Mouse (Mus musculus): ENCODE measurements at regions not wholly inside any gene's neighbourhood (a gene's known extent, or its start where the extent isn't known, plus 50 kb on each side); places are given as distances from the start of the nearest gene placed in this dataset.
A peak's percentile ranks its signal among the peaks of the same experiment; 100 is the strongest.

DNA sequence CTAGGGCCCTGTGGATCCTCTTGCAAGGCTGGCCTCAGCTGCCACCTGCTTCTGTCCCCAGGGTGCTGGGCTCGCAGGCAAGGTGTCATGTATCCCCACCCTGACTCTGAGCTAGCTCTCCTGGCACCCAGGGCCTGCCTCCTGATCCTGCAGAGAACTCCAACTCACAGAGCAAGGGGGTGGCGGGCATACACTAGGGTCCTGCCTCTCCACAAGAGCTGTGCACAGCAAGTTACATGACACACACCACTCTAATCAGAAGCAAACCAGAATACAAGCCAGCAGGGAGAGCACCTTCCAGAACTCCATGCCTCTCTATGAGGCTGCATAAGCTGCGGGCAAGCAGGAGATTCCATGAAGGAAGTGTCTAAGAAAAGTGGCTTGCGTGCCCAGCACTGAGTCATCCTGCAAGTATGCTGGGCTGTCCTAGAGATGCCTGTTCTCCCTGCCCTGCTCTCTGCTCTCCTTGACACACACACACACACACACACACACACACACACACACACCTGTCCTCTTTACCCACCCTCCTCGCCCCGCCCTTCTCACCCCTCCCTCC, 208.8 kb upstream of the Arid1b start:
- DNase-seq (ENCODE audit: low spot score in 2 of 2) = no peak

DNA sequence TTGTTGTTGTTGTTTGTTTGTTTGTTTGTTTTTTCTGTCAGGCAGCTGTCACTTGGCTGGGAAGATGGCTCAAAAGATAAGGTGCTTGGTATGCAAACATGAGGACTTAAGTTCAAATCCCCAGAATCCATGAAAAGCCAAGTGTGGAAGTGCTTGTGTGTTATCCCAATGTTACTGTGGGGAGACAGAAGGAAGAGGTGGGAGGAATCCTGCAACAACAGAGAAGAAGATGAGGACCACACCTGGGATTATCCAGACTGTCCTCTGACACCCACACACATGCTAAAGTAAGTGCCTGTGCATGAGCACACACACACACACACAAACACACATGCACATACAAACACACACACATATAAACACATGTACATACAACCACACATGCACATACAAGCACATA, 207.6 kb upstream of the Arid1b start:
- DNase-seq (ENCODE audit: low spot score in 2 of 2) = no peak

DNA sequence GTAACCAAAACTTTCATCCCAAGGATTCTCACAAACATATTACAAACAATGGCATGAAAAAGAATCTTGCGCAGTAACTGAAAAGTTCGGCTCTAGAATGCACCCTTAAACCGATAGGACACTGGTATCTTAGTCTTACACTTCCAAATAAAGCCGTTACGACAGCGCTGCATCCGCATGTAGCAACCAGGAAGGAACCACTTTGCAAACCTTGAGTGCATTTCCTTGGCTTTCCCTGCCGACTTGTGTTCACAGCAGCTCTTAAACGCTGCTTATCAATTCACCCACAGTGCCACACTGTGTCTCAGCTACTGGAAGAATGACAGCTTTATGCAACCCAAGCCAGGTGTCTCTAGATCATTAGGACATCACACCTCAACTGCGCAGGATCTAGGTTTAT, 202.3 kb upstream of the Arid1b start:
- no peak for DNase-seq (ENCODE audit: low spot score in 2 of 2)

DNA sequence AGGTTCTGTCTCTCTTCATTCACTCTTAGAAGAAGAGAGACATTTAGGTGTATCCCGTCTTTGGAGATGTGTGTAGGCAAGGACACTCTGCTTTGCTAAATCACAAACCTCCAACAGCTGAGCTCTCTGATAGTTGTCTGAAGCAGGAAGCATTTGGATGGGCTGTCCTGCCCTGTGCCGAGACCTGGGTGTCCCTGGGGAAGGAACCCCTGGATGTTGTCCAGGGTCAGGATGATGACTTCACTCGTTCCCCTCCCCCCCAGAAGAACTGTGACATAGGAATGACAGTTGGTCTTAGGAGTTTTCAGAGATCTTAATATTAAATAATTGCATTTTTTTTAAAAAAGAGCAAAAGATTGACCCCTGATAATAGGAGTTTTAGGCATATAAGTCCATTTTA, 197.9 kb upstream of the Arid1b start:
- no peak for DNase-seq (ENCODE audit: low spot score in 2 of 2)

DNA sequence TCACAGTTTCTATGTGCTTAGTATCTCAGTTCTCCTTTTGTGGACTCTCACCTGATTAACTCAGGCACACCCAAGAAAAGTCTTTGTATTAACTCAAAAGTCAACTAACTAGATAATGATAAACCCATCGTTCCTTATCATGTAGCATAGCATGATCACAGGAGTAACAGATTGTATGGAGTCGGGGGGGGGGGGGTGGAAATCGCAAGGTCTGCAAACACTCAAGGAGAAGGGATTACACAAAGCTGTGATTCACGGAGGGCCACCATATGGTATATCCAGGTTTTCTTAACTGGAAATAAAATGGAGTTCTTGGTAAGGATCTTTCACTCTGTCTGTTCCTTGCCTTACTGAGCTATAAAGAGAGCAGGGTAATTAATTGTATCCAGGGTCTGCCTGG, 190.1 kb upstream of the Arid1b start:
- no peak for DNase-seq (ENCODE audit: low spot score in 2 of 2)

DNA sequence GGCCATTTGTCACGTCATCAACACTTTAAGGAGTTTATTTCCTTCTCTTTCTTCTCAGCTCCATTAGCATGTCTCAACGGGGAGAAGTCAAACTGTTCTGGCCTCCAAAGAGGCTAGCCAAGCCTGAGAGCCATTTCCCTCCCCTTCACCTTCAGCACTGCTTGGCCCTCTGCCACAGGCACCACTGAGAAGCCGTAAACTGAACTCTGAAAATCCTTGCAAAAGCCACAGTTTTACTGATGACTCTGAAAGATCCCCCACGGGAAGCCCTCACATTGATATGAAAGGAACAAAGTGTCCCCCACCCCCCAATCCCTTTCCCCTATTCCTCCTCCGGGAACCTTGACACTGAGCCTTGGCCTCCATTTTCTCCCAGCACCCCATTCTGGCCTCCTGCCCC, 188.1 kb upstream of the Arid1b start:
- DNase-seq (ENCODE audit: low spot score in 2 of 2) = no peak

DNA sequence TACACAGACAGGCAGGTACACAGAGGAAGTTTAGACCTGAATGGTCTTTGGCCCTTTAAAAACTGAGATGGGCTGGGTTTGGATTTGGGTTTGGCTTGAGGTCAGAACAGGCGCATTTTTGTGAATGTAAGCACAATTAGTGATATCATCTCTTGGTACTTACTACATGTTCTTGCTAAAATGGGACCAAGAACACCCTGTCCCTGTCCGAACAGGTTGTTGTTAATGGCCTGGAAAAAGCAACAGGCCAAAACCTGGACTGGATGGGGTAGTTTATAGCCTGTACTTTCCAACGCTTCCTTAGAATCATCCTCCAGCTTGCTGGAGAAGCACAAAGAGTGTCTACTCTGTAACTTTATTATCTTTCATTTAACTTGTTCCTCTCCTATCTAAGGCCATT, 185.2 kb upstream of the Arid1b start:
- DNase-seq (ENCODE audit: low spot score in 2 of 2) = no peak

DNA sequence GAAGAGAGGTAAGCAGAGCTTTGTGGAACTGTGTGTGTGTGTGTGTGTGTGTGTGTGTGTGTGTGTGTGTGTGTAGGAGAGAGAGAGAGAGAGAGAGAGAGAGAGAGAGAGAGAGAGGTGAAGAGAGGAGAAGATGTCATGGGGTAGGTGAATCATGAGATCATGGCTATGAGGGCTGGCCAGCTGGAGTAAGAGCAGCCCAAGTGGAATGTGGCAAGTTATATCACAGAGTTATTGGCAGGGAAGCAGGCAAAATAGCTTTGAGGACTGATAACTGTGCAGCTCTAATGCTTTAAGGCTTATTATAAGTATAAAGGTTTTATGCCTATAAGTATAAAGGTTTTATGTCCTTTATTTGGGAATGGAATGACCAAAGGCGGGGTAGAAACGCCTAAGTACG, 180.9 kb upstream of the Arid1b start:
- DNase-seq (ENCODE audit: low spot score in 2 of 2) = no peak

DNA sequence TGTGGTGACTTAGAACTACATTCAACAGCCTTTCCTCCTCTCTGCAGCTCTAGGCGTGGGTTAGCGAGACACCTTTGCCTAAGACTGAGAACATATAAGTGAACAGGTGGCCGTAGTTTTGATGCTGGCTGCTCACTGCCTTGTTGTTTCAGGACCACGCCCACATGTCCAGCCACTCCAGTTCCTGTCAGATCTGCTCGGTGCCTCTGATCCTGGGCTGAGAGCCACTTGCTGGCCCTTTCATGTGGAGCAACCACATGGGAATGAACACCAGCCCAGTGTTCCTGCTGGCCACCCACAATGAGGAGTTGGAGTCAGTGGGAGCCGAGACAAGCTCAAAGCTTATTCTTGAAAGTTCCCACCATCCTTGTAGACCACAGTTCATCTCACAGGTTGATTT, 180.5 kb upstream of the Arid1b start:
- no peak for DNase-seq (ENCODE audit: low spot score in 2 of 2)

DNA sequence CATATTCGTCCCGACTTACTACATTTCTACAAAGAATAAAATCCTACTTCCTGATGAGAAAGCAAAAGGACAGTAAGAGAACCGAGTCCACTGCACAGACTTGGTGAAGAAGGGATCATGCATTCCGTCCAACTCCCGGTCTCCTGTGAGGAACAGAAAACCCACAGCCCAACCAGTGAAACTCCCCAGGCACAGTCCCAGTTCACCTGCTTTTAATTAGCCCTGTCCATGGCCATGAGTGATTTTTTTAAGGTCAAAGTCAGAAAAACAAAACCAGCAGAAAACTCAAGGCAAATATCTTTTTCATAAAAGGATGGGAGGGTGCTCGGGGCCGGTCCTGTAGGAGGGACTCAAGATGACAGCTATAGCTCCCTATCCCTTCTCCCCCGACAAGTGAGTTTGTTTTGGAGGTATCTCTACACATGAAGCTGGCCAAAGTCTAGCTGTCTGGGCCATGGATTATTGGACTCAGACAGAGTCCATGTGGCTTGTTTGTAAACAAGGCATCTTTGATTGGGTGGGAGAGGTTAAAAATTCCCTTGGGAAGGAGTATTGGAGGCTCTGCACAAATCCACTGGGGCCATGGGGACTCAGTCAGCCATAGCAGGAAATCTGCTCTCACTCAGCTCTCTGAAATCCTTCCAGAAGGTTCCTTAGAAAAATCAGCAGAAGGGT, 168.8 kb upstream of the Arid1b start:
- no peak for DNase-seq (ENCODE audit: low spot score in 2 of 2)

DNA sequence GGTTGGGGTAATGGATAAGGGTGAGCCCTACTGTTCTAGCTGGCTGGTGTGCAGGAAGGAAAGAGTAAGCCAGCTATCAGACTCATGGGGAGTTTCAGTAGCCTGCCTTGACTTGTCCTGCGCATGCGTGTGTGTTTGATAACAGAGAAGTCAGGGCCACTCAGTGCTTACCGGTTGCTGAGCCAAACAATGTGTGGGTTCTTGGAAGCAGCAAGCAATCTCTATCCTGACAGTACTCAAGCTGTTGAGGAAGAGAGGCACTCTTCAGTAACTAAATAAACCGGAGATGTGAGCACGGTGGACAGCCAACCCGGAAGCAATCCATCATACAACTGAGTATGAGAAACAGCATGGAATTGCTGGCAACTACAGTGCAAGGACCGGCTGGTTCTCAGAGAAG, 160.1 kb upstream of the Arid1b start:
- no peak for DNase-seq (ENCODE audit: low spot score in 2 of 2)

DNA sequence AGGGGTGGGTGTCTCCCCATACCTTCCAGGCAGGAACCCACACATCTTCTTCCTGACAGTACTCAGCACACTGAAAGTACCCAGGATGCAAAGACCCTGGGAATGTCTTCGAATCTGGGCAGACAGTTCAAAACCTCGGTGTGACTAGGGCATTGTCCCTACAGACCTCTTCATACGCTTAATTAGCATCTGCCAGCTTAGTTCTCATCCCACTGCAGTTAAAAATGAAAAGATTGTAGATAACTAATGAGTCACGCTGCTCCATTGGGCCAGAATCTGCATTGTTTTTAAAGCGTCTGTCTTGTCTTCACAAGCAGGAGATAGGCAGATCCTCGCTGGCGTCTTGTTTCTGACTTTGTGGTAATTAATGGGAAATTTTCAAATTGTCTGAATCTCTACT, 159.6 kb upstream of the Arid1b start:
- DNase-seq (ENCODE audit: low spot score in 2 of 2) = no peak

DNA sequence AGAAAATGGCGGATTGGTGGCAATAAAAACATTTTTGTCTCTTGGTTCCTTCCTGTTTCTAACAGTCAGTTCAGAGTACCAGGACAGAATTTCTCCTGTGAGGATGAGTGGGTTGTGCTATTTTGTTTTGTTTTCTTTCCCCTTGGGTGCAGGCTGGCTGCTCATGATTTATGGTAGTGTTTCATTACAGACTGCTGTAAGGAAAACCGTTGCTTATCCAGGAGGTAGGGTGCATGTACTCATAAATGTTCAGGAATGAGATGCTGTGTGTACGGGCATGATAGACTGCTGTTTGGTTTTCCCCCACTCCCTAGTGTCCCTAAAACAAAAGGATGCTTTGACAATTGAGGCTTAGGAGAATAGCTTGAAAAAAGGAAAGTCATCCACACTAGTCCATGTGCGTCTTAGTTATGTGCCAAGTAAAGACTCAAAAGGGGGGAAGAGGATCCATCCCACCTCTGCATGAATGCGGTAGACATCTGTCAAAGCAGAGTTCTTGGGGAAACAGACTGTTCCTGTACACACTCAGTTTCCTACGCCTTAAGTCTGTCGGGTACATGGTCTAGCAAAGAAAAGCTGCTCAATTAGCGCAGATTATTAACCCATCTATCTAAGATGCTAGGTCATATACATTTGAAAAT, 158.9 kb upstream of the Arid1b start:
- DNase-seq (ENCODE audit: low spot score in 2 of 2) = no peak

DNA sequence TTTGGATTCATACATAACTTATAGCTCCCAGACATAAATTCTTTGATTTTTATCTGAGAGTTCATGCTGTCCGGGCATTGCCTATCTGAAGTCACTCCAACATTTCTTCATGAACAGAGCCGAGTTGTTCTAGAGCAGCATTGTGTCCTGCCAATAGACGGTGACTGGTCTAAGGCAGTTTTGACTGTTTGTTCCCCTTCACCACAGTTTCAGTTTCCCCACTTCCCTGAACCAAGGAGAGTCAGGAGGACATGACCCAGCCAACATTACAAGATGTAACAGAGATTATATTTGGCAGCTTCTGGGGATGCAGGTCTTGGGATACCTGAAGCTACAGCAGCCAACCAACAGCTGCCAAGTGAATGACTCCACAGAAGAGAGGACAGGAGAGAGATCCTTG, 154.0 kb upstream of the Arid1b start:
- DNase-seq (ENCODE audit: low spot score in 2 of 2) = no peak

DNA sequence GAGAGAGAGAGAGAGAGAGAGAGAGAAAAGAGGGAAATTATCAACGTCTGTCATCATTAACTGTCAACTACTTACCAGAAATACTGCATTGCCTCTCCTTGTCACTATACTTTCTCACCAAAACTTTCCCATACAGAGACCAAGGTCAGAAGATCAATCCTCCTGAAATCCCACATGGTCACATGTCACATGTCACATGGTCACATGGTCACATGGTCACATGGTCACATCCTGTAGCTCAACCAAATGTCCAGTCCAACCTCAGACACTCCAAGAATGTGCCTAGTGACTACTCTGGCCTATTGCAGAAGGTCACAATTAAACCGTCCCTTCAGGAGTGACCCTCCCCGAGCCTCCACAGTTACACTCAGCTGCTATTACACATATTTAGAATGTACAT, 135.8 kb upstream of the Arid1b start:
- DNase-seq (ENCODE audit: low spot score in 2 of 2) = no peak

DNA sequence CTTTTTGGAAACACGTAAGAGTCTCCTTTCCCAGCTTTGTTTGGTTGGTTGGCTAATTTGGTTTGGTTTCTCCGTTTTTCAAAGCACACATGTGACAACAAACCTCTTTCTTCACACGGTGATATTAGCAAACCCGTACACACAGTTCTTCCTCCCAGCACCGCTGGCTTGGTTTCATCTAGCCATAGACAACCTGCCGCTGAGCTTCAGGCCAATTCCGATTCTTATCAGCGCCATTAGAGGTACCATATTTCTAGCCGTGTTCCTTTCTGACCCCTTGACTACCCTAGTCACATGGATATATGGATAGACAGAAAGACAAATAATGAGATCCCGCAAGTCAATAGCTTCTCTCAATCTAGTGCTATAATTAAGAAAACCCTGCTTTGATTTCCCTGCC, 129.2 kb upstream of the Arid1b start:
- no peak for DNase-seq (ENCODE audit: low spot score in 2 of 2)

DNA sequence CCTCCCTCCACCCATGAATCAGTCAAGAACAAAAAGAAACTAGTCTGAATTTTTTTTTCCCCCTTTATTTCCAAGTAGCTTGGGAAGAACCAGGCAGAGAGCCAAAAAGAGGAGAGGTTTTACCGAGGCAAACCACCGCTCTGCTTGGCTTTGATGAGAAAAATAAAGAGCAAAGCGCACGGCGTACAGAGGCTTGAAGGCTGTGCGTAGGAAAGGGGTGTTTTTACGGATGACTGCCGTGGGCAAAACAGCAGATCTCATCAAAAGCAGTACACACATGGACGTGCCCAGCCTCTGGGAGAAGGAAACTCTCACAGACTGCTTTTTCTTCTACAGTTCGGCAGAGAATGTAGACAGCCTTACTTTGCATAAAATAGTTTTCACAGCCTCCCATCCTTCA, 128.5 kb upstream of the Arid1b start:
- DNase-seq (ENCODE audit: low spot score in 2 of 2) = peak; percentile 24 to 35

DNA sequence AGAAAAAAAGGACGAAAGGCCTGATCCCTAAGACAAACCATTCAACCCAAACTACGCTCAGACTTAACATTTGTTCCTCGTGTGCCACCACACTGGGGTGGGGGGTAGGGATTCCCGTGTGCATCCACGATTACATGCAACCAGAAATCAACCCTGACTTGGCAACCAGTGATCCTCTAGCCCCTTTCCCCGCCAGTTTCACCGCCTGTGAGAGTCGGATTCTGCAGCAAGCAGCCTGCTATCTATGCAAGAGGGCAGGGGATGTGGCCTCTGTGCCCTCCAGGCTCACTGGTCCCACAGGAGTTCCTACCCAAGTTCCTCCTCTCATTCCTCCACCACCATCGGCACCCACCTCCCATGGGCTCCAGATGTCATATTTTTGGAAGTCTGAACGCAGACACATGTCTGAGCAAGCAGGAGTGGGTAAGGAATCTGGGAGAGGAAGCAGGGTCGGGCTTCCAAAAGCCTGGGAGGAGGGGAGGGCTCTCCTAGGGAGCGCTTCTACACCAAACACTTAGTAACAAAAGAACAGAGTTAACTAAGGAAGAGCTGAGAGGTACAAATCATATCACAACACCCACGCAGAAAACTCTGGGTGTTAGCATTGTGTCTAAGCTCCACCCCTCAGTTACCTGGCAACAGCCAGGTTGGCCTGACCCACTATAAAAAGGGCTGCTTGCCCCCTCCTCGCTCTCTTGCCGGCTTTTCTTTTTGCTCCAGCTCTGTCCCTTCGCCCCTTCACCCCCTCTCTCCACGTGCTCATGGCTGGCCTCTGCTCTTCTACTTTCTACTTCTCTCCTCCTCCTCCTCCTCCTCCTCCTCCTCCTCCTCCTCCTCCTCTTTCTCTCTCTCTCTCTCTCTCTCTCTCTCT, 127.9 kb upstream of the Arid1b start:
- peak in 1 of 2 experiments; percentile 17 for DNase-seq (ENCODE audit: low spot score in 2 of 2)

DNA sequence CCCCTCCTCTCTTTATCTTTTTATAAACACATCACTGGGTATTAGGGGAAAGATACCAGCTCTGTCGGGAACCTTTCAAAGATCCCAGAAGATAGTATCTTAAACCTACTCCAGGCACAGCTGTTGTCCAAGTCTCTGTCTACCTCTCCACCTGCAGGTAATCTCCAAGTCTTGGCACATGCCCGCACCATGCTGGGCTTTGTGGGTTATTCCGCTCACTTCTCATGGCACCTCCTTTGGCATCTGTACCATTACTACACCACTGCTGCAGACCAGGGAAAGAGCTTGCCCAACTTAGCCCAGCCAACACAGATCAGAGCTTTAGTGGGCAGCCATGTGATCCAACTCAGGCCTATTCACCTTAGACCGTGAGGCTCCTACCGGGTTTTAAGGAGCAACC, 127.0 kb upstream of the Arid1b start:
- DNase-seq (ENCODE audit: low spot score in 2 of 2) = no peak

DNA sequence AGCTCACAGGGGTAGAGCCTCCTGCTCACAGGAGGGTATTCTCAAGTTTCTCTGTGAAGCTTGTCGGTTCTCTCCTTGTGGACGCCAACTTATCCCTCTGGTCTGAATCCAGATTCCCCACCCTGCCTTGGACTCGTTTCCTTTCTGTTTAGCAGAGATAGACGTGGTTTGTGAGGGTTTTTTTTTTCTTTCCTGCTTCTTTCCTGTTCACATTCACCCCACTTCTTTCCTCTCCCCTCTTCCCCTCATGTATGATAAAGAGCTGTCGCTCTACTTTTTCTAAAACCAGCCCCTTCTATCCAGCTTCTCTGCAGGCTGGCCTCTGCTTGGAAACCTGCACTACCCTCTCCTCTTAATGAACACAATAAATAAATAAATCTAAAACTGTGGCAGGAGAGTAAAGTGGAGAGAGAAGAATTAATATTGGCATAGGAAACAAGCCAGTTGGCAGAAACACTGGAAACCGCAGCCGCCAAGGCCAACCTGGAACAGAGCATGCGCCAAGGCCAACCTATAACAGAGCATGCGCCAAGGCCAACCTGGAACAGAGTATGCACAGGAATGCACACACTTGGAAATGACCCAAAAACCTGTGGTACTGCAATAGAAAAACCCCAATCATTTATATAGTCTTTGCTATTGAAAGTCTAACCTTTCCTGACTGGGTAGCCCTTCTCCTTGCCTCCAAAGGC, 126.2 kb upstream of the Arid1b start:
- DNase-seq (ENCODE audit: low spot score in 2 of 2) = no peak

DNA sequence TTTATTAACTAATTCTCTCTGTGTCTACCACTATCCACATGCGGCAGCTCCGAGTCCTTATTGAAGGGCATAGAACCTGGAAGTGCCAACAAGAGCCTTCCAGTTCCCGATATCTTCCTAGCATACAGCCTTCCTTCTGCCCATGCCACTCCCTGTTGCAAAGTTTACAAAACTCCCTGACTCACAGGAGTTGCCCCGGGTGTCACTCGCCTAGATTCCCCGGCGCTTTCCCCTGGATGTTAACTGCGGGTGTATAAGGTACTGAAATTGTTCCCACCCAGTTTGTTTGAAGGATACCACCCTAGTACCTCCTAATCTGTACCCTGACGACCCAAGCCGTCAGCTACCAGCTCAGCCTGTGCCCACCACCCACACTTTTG, 125.7 kb upstream of the Arid1b start:
- no peak for DNase-seq (ENCODE audit: low spot score in 2 of 2)

DNA sequence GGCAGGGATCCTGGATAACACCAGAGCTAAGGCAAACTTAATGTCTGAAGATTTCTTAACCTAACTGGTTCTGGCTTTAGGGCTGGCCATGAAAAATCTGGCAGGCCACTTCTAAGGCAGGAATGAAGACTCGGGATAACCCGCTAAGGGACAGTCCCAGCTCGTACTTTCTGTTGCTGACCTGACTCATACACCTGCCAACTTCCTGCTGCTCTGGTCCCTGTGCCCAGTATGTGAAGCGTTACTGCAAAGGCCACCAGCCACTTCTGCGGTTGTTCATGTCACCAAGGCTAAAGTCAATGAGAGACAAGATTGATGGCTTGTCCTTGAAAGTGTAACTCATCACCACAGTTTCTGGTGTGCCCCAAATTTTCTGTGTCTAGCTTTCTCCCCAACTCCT, 125.3 kb upstream of the Arid1b start:
- no peak for DNase-seq (ENCODE audit: low spot score in 2 of 2)

All from left cerebral cortex, adult 8-10 months (tissue).